Mouse (Mus musculus): ENCODE measurements around the gene Plxna4.
"Not testable (repeated sequence)": the region's sequence is repeated elsewhere in the genome, so short reads cannot be mapped to it uniquely, and the experiment has no call there.

Gene Plxna4

GRCm38 (mm10) chr6:32533962-32534740, 53.8 kb downstream of the Plxna4 start:
- no peak for DNase-seq

- no peak for DNase-seq
These were observed 59.9 kb downstream of the Plxna4 start for GRCm38 (mm10) chr6:32528081-32528570.

DNA sequence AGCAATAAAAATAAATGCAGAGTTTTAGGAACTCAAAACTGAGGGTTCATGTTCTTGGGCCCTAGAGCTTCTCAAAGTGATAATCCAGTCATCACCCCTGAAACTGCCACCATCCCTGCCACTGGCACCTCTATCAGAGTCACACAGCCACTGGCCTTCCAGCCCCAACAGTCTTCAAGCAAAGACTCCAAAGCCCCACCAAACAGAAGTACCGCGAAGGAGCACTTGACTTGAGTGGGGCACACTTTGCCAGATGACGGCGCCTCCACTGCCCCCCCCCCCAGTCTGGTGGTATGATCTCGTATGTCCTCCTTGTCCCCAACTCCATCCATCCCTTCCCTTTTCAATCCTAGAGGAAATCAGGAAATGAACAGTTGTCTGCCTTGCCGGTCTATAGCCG, 60.5 kb downstream of the Plxna4 start:
- DNase-seq = no peak

DNA sequence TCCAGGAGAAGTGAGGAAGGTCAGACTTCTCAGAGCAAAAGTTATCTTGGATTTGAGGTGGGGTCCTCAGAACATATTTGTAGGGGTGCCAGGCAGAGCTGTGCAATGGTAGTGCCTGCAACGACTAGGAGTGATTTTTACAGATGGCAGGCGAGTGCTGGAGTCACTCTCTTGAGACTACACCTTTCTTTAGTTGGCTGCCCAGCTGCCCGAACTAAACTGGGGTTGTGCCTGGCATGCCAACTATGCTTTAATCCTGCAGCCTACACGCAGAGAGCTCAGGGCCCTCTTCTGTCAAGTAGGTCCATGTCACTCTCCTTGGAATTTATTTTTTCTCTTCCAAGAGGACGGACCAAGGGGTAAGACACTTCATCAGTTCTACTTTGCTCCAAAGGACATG, 61.2 kb downstream of the Plxna4 start:
- DNase-seq = no peak

GRCm38 (mm10) chr6:32520097-32520496, 67.9 kb downstream of the Plxna4 start:
- no peak for DNase-seq

DNA sequence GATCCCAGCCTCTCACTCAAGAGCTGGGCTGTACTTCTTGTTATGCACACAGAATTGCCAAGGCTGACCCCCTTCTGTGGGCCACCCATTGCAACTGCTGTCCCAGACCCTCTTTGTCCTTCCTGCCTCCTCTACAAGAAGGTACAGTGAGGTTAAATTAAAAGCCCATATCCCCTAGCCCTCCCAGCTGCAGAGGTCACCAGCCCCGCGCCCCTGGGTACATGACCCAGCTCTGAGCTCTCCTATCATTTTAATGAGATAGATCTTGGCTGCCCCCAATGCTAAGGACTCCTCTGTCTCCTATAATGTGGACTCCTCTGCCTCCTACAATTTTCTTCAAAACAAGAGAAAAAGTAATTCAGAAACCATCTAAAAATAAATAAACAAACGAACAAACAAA, 69.4 kb downstream of the Plxna4 start:
- no peak for DNase-seq

- DNase-seq = no peak
These were observed 73.9 kb downstream of the Plxna4 start for GRCm38 (mm10) chr6:32514096-32514495.

DNA sequence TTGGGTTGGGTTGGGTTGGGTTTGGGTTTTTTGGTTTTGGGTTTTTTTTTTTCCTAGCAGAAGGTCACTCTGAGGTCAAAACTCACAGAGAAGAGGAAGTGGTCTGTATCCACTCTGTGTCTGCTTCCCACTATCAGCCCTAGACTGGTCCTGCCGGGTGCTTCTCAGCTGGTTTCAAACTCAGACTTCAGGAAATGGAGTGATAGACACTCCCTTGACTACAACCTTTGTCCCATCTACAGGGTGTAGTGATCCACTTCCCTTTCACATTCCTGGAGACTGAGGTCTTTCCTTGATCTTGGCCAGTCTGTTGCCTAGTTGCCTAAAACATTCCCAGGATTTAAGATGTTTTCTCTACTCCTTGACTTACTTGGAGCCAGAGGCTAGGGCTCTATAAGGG, 76.0 kb downstream of the Plxna4 start:
- DNase-seq = peak; percentile 51

DNA sequence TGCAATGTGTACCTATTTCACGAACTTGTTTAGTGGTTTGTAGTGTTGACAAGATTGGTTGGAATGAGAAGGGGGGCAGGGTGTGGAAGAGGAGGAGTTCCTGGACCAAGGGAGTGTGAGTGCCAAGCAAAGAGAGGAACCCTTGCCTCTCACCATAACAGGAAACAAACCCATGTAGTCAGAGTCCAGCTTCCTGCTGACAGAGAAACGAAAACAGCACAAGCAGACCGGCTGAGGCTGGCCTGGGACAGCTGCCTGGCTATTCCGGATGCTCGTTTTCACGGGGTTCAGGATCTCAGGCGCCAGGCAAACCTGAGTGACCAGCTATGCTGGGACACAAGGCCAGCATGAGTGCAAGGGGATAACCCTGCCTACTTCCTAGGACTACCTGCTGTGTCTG, 77.1 kb downstream of the Plxna4 start:
- DNase-seq = peak; percentile 78

DNA sequence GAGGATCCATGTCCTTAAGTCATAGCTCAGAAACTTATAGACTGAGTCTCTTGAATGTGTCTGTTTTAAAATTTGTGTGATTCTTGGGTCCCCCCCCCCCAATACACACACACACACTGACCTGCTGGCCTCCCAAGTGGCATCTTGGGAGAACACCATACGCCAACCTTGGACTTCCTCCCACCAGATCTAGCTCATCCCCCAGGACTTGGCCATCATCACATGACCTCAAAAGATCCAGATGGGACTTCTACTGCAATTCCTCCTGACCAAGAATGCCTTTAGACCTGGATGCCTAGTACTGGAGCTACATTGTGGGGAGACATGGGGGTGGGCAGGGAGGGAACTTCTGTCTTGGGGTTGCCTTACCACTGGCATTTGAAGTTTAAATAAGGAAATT, 77.5 kb downstream of the Plxna4 start:
- no peak for DNase-seq

DNA sequence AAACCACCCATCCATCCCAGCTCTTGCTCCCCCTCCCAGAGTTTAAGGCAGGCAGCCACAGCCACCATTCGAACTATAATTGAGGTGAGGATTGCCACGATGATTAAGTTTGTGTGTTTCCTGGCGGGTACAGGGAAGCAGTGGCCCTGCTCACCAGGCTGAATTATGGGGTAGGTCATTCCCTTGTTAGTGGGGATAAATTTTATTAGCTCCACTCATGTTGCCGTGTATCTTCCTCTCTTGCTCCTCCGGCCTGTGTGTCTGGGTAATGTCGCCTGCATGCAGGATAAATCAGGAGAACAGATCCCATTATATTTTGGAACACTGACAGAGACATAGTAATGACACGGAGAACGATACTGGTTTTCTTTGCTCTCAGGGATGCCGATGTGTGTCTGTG, 78.9 kb downstream of the Plxna4 start:
- no peak for DNase-seq

DNA sequence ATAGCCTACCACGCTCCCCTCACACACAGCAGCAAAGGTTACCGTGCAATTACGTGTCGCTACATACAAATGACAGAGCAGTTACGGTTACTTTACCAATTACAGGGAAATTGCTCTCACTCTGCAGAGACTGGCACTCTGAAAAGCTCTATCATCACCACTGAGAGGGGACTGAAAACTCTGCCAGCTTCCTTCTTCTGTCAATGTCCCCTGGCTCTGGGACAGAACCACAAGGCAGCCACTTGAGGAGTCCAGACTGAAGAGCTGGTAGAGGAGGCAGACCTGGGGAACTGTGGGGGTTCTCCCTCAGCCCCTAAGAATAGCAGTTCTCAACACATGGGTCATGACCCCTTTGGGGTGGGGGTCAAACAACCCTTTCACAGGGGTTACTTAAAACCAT, 83.0 kb downstream of the Plxna4 start:
- no peak for DNase-seq

DNA sequence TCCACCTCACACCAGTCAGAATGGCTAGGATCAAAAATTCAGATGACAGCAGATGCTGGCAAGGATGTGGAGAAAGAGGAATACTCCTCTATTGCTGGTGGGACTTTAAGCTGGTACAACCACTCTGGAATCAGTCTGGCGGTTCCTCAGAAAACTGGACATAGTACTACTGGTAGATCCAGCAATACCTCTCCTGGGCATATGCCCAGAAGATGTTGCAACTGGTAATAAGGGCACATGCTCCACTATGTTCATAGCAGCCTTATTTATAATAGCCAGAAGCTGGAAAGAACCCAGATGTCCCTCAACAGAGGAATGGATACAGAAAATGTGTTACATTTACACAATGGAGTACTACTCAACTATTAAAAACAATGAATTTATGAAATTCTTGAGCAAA, 86.8 kb downstream of the Plxna4 start:
- DNase-seq = not testable (repeated sequence)

GRCm38 (mm10) chr6:32498106-32498505, 89.9 kb downstream of the Plxna4 start:
- no peak for DNase-seq

DNA sequence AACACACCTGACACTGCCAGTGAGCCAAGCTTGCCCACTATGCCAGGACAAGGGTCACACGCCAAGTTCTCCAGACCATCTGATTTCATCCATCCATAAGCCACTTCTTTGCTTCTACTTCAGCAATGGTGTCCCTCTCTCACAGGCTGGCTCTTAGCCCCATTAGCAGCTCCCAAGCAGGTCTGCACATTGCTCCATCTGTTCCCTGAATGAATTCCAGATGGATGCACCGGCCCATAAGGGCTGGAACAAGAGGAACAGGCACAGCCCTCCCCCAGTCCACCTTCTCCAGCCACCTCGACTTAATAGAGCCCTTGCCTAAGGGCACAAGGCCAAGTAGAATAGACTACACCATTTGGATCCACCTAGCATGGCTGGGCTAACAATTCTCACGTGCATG, 91.9 kb downstream of the Plxna4 start:
- no peak for DNase-seq

DNA sequence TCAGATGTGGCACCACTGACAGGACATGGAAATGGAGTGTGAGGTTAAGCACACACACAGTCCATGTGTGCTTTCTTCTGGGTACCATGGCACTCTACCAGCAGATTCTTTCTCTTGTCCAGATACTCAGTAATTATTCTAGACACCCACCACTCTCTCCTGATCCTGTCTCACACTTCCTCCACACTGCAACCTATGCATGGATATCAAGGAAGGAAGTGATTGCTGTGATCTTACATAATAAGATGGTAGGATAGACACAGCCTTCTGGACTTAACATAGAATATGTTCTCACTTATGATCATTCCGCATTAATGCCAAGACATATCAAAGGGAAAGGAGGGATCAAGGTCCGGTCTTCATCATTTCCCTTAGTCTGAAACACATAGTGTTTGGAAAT, 92.5 kb downstream of the Plxna4 start:
- DNase-seq = no peak

DNA sequence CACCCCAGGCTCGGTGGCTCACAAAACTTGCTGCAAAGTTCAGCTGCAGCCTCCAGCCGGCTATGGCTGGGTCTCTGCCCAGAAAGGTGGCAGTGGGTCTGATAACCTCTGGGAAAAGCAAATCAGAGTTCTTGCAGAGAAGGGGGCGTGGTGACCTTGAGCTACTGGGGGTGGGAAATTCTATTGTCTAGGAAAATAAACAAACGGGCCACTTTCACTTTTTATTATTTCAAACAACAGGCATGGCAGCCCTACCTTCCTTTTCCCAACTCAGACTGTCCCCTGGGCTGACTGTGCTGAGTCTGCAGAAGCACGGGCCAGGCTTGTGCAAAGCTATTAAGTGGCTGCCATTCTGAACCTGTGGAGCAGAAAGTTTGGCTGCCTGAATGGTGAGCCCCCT, 94.4 kb downstream of the Plxna4 start:
- peak; percentile 12 for DNase-seq

GRCm38 (mm10) chr6:32487121-32487520, 100.9 kb downstream of the Plxna4 start:
- DNase-seq = no peak

GRCm38 (mm10) chr6:32482469-32482868, 105.5 kb downstream of the Plxna4 start:
- no peak for DNase-seq

- peak; percentile 40 for DNase-seq
These were observed 107.3 kb downstream of the Plxna4 start for GRCm38 (mm10) chr6:32480741-32481140.

GRCm38 (mm10) chr6:32479765-32480164, 108.2 kb downstream of the Plxna4 start:
- DNase-seq = peak; percentile 25

DNA sequence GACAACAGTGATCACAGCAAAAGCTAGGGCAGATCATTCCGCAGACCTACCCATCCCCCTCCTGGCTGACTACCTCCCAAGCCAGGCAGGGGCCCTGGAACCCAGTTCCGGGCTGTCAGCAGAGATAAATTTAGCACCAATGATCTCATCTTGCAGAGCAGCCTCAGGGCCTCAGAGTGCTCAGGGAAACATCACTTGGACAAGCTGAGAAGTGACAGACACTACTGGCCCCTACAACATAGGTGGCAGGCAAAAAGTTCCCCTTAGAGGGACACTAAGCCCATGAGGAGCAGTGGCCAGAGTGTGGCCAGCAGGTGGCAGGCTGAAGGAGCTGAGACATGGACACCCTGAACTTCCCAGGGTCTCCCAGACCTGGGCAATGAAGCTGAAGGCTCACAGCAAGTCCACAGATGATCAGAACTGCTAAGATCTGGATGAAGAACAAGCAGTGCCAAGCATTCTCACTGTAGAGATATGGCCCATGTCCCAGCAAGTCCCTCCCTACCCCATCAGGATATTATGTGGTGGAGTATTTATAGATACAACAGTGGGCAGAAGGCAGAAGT, 108.7 kb downstream of the Plxna4 start:
- DNase-seq = peak; percentile 48

- no peak for DNase-seq
These were observed 112.0 kb downstream of the Plxna4 start for GRCm38 (mm10) chr6:32475958-32476357.

DNA sequence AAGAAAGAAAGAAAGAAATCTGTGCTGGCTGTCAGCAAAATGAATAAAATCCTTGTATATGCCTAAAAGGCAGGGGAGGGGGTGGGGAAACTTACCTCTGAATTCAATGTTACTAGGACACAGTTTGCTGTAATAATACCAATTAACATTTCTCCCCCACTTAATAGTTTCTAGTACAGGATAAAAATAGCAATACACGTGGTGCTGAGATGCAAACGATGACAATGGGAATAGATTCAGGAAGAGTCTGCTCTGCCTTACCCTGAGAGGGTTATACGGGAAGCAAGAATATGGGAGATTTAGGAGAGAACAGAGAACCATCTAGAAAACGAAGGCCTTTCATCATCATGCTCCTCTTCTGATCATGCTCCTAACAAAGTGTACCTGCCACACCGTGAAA, 115.9 kb downstream of the Plxna4 start:
- no peak for DNase-seq

DNA sequence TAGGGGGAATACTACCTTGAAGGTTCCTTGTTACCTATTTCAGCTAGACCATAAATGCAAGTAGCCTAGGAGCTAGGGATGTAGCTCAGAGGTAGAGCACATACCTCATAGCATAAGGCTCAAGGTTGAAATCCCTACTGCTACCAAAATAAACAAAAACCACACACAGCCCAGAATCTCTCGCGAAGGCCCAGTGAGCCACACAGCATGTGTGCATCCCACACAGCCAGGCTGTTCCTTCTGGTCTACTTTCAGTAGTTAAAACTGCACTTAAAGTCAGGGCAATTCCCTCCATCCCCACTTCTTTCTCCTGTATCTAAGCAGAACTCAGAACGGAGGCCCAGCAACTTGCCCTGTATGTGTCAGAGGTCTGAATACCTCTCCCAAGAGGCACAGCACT, 116.4 kb downstream of the Plxna4 start:
- no peak for DNase-seq
